Mouse (Mus musculus): ENCODE measurements around the gene Dgki.
"Not testable (repeated sequence)": the region's sequence is repeated elsewhere in the genome, so short reads cannot be mapped to it uniquely, and the experiment has no call there.

The Dgki gene

DNA sequence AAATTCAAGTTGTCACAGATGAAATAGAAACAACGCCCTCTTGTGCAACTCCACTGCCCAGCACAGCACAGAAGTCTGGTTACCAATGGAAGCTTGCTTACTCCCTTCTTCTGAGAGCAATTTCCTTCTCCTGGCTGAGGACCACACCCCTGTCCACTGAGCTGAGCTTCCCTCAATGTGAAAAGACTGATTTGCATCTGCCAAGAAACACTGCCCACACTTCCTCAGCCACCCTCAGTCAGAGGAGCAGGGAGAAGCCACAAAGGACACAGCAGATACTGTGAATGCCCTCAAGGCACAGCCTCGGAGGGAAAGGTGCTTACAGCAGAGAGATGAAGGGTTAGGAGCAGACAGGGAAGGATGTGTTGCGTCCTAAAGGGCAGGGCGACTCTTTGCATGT lies 149.9 kb downstream of the Dgki start:
- DNase-seq (ENCODE audit: low read depth, low spot score): peak; percentile 86

- DNase-seq (ENCODE audit: low read depth, low spot score): no peak
Measured at GRCm38 (mm10) chr6:37149196-37149595, 150.8 kb downstream of the Dgki start.

GRCm38 (mm10) chr6:37147431-37148022 lies 152.5 kb downstream of the Dgki start:
- DNase-seq (ENCODE audit: low read depth, low spot score): no peak

DNA sequence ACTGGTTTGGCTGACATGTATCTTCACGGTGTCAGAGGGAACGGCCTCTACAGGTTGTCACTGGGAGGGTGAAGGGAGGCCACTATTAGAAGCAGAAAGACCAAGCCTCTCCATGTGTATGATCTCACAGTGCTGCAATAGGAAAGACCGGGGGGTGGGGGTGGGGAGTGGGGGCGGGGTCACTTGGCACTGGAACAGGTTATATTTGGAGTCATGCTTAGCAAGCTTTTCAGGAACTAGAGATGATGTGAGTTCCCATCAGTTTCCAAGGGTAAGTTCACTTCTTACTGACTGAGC lies 156.2 kb downstream of the Dgki start:
- no peak for DNase-seq (ENCODE audit: low read depth, low spot score)

DNA sequence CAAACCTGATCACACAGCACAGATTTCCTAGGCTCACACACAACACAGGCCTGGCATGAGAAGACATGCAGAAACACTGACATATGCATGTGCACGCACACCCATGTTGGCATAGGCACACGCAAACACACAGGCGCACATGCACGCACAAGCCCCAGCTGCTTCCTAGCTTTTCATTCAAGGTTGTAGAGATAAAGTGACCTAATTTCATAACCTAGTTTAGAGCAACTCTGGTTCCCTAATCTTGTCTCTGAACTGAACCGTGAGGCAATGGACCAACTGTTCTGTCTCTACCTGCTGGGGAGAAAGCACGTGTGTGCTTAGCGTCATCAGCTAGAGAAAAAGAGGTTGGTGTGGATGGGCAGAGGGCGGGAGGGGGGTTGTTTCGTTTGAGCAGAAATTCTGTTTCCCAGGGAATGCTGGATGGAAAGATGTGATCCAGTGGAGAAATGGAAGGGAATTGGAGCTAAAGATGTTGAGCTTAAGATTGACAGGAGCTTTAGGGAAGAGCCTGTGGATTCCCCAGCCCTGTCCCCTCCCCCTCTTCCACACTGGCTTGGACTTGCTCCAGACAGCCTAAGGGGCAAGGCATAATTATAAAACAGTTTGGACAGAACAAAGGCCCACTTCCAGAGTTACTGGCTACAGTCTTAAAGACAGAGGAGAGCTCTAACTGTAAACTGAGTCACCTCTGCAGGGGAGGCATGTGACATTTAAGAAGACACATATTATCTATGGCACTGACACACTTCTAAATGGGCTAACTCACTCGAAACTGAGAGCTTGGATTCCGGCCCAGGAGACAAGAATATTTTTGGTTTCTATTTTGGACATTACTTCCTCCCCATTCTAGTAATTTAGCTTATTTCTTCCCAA lies 156.8 kb downstream of the Dgki start:
- DNase-seq (ENCODE audit: low read depth, low spot score): no peak

- DNase-seq (ENCODE audit: low read depth, low spot score): no peak
Measured at GRCm38 (mm10) chr6:37138816-37139215, 161.2 kb downstream of the Dgki start.

- no peak for DNase-seq (ENCODE audit: low read depth, low spot score)
Measured at GRCm38 (mm10) chr6:37131257-37131656, 168.7 kb downstream of the Dgki start.

GRCm38 (mm10) chr6:37120417-37121154 lies 179.4 kb downstream of the Dgki start:
- DNase-seq (ENCODE audit: low read depth, low spot score): no peak

- DNase-seq (ENCODE audit: low read depth, low spot score): no peak
Measured at GRCm38 (mm10) chr6:37119205-37119604, 180.8 kb downstream of the Dgki start.

DNA sequence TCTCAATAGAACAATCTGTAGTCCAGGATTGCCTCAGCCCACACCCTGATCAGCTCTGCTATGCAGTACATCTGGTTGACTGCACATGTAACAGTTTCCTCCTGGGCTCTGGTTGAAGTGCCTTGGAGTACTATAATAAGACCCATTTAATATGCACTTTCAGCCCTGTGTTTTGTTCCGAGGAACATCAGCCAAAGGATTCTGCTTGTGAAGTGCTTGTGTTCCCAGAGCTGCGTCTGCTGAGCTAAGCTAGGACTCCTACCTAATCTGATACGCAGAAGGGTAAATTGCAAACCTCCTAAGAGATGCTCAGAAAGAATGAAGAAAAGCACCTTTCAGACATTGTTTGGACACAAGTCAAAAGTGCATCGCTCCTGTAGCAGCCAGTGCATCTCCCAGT lies 186.9 kb downstream of the Dgki start:
- no peak for DNase-seq (ENCODE audit: low read depth, low spot score)

- DNase-seq (ENCODE audit: low read depth, low spot score): not testable (repeated sequence)
Measured at GRCm38 (mm10) chr6:37106236-37106635, 193.7 kb downstream of the Dgki start.

- DNase-seq (ENCODE audit: low read depth, low spot score): no peak
Measured at GRCm38 (mm10) chr6:37100413-37100812, 199.6 kb downstream of the Dgki start.

- peak; percentile 91 for DNase-seq (ENCODE audit: low read depth, low spot score)
Measured at GRCm38 (mm10) chr6:37097356-37098155, 202.4 kb downstream of the Dgki start.

DNA sequence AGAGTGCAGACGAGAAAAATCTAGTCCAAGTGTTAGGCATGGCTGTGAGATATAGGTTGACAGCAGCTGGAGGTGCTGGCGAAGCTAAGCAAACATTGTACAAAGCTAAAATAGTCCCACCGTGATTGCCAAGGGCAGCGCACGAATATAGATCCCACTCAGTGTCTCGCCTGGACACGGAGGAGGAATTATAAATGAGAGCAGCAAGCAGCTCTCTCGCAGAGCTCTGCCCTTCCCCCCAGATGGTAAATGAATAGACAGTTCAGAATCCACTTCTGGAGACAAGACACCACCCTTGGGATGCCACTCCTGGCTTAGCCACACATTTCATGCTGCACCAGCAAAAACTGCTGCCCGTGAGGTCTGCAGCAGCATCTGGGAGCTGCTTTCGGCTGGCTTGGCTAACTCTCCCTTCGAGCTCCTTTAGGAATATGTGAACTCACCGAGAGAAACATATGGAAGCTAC lies 203.1 kb downstream of the Dgki start:
- DNase-seq (ENCODE audit: low read depth, low spot score): no peak

DNA sequence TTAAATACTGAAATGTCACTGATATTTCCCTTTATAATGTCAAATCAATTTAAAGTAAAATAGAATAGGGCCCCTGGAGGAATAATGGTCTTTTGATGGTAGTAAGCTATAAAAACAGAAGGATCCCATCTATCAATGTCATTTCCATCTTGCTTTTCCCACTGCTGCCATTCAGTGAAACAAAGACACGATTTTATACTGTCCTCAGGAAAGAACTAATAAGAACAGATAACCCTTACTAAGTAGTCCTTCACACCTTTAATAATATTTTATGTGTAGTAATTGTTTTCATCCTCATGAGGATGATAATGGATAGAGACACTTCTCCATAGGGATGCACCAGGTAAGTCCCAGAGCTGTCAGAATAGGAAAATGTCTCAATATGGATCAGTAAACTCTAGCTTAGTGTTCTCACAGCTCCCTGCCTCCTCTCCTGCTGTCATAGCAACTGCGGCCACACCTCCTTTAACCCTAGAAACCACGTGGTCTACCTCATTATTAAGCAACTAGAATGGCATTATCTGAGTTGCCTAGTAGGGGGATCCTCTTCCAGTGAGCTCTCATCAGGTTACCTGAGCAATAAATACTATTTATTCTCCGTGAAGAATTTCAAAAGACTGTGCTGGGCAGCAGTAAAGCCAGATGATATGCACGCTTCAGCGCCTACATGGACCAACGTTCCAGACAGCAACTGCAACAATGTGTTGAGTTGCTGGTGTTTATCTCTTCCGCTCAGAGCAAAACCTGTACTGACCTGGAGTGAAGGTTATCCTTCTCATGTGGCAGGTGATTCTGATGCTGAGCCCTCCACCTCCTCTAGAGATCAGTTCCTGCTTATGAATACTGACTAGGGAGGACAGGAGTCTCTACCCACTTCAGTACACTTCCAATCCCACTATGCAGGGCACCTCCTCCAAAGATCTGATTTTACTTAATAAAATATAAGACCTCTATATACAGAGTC lies 210.6 kb downstream of the Dgki start:
- peak; percentile 33 for DNase-seq (ENCODE audit: low read depth, low spot score)

- DNase-seq (ENCODE audit: low read depth, low spot score): no peak
Measured at GRCm38 (mm10) chr6:37082990-37083389, 217.0 kb downstream of the Dgki start.

GRCm38 (mm10) chr6:37072401-37073016 lies 227.5 kb downstream of the Dgki start:
- DNase-seq (ENCODE audit: low read depth, low spot score): no peak

DNA sequence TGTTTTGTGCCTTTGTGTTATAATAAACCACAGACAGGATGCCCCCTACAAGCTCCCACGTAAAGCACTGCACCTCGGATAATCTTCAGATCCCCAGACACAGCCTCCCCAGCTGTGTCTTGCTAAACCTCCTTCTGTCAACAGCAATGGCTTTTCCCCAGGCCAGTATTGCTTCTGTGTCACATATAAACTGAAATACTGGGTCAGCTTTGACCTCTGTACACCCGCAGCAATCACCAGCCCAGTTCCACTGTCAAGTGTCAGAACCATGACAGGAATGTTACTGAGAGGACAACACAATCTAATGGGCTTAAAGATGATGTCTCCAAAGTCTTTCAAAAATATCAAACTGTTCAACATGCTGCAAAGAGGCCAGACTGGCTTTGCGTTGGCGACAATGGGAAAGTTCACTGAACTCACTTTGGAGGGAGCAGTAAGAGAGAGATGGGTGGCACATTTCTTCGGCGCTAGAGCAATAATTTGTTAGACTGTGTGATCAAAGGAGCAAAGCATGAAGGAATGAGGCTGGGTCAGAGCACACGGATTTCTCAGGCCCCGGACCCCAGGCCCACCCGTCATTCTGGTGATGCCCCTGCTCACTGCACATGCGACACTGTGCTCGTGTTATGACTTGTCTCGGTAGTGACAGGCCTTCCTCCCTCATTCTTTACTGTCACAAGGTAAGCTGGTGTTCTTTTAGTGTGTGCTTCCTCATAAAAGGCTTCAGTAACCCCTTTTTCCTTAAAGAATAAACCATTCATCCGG lies 230.0 kb downstream of the Dgki start:
- DNase-seq (ENCODE audit: low read depth, low spot score): no peak

GRCm38 (mm10) chr6:37068737-37069136 lies 231.2 kb downstream of the Dgki start:
- DNase-seq (ENCODE audit: low read depth, low spot score): no peak
